ENCODE assay signal across 14 mouse cellular contexts in the genomic region with DNA sequence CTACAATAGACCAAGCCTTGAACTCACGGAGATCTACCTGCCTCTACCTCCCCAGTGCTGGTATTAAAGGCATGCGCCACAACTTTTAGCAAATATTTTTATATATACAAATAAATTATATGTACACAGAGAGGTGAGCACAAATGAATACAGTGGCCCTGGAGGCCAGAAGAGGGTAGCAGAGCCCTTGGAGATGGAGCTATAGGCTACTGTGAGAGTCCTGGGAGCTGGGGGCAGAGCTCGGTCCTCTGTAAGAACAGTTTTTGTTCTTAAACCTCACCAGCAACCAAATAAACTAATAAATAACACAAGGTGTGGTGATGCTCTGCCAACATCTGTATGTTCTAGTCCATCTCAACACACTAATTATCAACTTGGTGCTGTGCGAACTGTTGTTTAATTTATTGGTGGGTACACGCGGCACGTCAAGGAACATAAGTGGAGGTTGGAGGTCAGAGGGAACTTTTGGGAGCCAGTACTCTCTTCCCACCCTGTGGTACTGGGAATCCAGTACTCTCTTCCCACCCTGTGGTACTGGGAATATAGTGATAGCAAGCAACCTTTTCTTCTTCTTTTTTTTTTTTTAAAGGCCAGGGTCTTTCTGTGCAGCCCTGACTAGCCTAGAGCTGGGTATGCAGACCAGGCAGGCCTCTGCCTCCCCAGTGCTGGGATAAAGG. TPM values are rescaled to one million over a fixed set of nuclear protein-coding genes. Genes with fewer than 3 reads are reported as not detected.
DNase-seq lines count a peak whose midpoint lies in the region; ATAC-seq and TF ChIP-seq lines count a peak whose summit lies in the region.
"Had no signal": no experiment of that assay in that cellular context is flagged by ENCODE, and none has a peak within 500 bp of the region (broad histone marks: within the 10 kb centered on the region; RNA-seq: fewer than 3 reads in every experiment).

No protein-coding gene starts in this region.

- H3K4me2 ChIP-seq in kidney, embryonic 15.5 days = no peak overlapping the region
- no peak overlapping the region for H3K4me2 ChIP-seq in kidney, embryonic 14.5 days (replicated peaks; ENCODE audit: low read depth, low read length)
- H3K4me2 ChIP-seq in stomach, postnatal 0 days (replicated peaks; ENCODE audit: low read depth) = no peak overlapping the region
- H3K4me2 ChIP-seq: hindbrain, embryonic 14.5 days; limb, embryonic 12.5 days; midbrain, embryonic 12.5 days had no signal

- no peaks in the 10 kb centered on the region for H3K36me3 ChIP-seq in kidney, embryonic 15.5 days
- no peaks in the 10 kb centered on the region for H3K36me3 ChIP-seq in kidney, embryonic 14.5 days (ENCODE audit: control insufficient read depth, insufficient read depth, low read length)
- H3K36me3 ChIP-seq in MEL (ENCODE audit: control insufficient read depth in 1 of 2, insufficient read depth in 2 of 2, low read length in 2 of 2) = peaks cover 0 to 8% of the 10 kb centered on the region in 2 experiments; a peak in 2 of 4 replicates
- no peaks in the 10 kb centered on the region for H3K36me3 ChIP-seq in stomach, postnatal 0 days (ENCODE audit: control insufficient read depth, insufficient read depth, low read length)
- H3K36me3 ChIP-seq: limb, embryonic 12.5 days; midbrain, embryonic 12.5 days had no signal

- H3K4me1 ChIP-seq in kidney, embryonic 15.5 days = peaks cover 39% of the 10 kb centered on the region
- peaks cover 8% of the 10 kb centered on the region; the same call in 1 of the 2 replicates for H3K4me1 ChIP-seq in kidney, embryonic 14.5 days (ENCODE audit: control insufficient read depth, insufficient read depth, low read length)
- peaks cover 4 to 12% of the 10 kb centered on the region in 2 experiments for H3K4me1 ChIP-seq in MEL (ENCODE audit: control insufficient read depth in 1 of 2, insufficient read depth in 2 of 2, low read length in 2 of 2)
- H3K4me1 ChIP-seq in stomach, postnatal 0 days (replicated peaks; ENCODE audit: control insufficient read depth, insufficient read depth) = peaks cover 5% of the 10 kb centered on the region; the same call in 1 of the 2 replicates

- H3K4me3 ChIP-seq in kidney, embryonic 15.5 days (replicated peaks) = no peak overlapping the region
- H3K4me3 ChIP-seq in kidney, embryonic 14.5 days (ENCODE audit: low read length) = no peak overlapping the region
- H3K4me3 ChIP-seq in MEL (ENCODE audit: control insufficient read depth in 1 of 2, insufficient read depth in 1 of 2, low read depth in 2 of 2, low read length in 2 of 2) = no peak overlapping the region
- H3K4me3 ChIP-seq in stomach, postnatal 0 days (ENCODE audit: low read depth, low read length) = no peak overlapping the region
- H3K4me3 ChIP-seq: limb, embryonic 12.5 days; midbrain, embryonic 12.5 days had no signal

- no peak overlapping the region for H3K9ac ChIP-seq in kidney, embryonic 15.5 days
- no peak overlapping the region for H3K9ac ChIP-seq in kidney, embryonic 14.5 days (ENCODE audit: low read depth, low read length)
- H3K9ac ChIP-seq in MEL (ENCODE audit: control insufficient read depth, low read depth, low read length, poor library complexity, severe bottlenecking) = no peak overlapping the region
- H3K9ac ChIP-seq in stomach, postnatal 0 days (ENCODE audit: low read length) = no peak overlapping the region
- H3K9ac ChIP-seq: hindbrain, embryonic 14.5 days; limb, embryonic 12.5 days; midbrain, embryonic 12.5 days had no signal

- DNase-seq in retina, embryonic 14.5 days (ENCODE audit: low spot score) = peak; percentile 60
- DNase-seq in retina, postnatal 1 day = no peak
- peak; percentile 75 for DNase-seq in MEL (ENCODE audit: low read depth, low spot score)
- DNase-seq in stomach, postnatal 0 days (ENCODE audit: low spot score) = no peak
- DNase-seq in layer of hippocampus, adult 9-10 months (ENCODE audit: low spot score) = no peak
- DNase-seq: right cerebral cortex, postnatal 4 days had no signal

- peak overlapping the region; percentile 5; the same call in 1 of the 2 replicates for H3K27ac ChIP-seq in kidney, embryonic 15.5 days
- H3K27ac ChIP-seq in kidney, embryonic 14.5 days (ENCODE audit: low read depth, low read length) = no peak overlapping the region
- H3K27ac ChIP-seq in MEL (ENCODE audit: control insufficient read depth, low read depth, low read length) = no peak overlapping the region
- H3K27ac ChIP-seq in stomach, postnatal 0 days (replicated peaks) = no peak overlapping the region; the same call in 1 of the 2 replicates
- H3K27ac ChIP-seq: hindbrain, embryonic 14.5 days; midbrain, embryonic 12.5 days had no signal

- no peak for TF ChIP-seq EP300 in MEL (IDR thresholded peaks at IDR 0.05; ENCODE audit: low read depth in 1 of 2, low read length in 2 of 2)
- no peak for TF ChIP-seq EP300 in stomach, postnatal 0 days (optimal IDR thresholded peaks at IDR 0.05)

- TF ChIP-seq RAD21 in MEL (IDR thresholded peaks at IDR 0.05; ENCODE audit: low read depth, low read length) = peak; percentile 72

- peak; percentile 41 to 68 (median 57) for TF ChIP-seq CTCF in MEL (IDR thresholded peaks at IDR 0.05 in 2 of 3, conservative IDR thresholded peaks at IDR 0.05 in 1 of 3; ENCODE audit: control insufficient read depth in 1 of 3, insufficient read depth in 1 of 3, low read depth in 2 of 3, low read length in 3 of 3, poor library complexity in 1 of 3, severe bottlenecking in 1 of 3)
- TF ChIP-seq CTCF in stomach, postnatal 0 days (IDR thresholded peaks at IDR 0.05; ENCODE audit: low read depth) = peak; percentile 39

- peaks cover 1% of the 10 kb centered on the region; the same call in 1 of the 2 replicates for H3K79me2 ChIP-seq in MEL (ENCODE audit: control insufficient read depth, insufficient read depth, low read length, poor library complexity)

- WGBS in kidney, embryonic 15.5 days = 91% methylated on average over 7 of the region's 7 CpGs
- 89% methylated on average over 7 of the region's 7 CpGs for WGBS in kidney, embryonic 14.5 days
- 90% methylated on average over 7 of the region's 7 CpGs for WGBS in stomach, postnatal 0 days

- no peak for TF ChIP-seq POLR2A in MEL (IDR thresholded peaks at IDR 0.05; ENCODE audit: control insufficient read depth in 1 of 2, insufficient read depth in 1 of 2, low read depth in 1 of 2, low read length in 2 of 2, poor library complexity in 1 of 2)

- ATAC-seq in kidney, embryonic 15.5 days (replicated peaks; ENCODE audit: low FRiP score) = no peak
- ATAC-seq in kidney, embryonic 14.5 days (ENCODE audit: low FRiP score, low TSS enrichment) = no peak
- no peak for ATAC-seq in stomach, postnatal 0 days (ENCODE audit: low FRiP score, low TSS enrichment)
- ATAC-seq: activated CD4-positive, CD25-positive, alpha-beta regulatory T cell, adult 4 months had no signal

- no peaks in the 10 kb centered on the region for H3K27me3 ChIP-seq in kidney, embryonic 15.5 days
- no peaks in the 10 kb centered on the region; the same call in 1 of the 2 replicates for H3K27me3 ChIP-seq in kidney, embryonic 14.5 days (ENCODE audit: control insufficient read depth, insufficient read depth, low read length)
- H3K27me3 ChIP-seq in MEL (ENCODE audit: control insufficient read depth in 1 of 2, insufficient read depth in 2 of 2, low read length in 2 of 2) = no peaks in the 10 kb centered on the region
- H3K27me3 ChIP-seq in stomach, postnatal 0 days (ENCODE audit: control insufficient read depth, insufficient read depth, low read length) = no peaks in the 10 kb centered on the region
- H3K27me3 ChIP-seq: limb, embryonic 12.5 days had no signal

- no peaks in the 10 kb centered on the region for H3K9me3 ChIP-seq in kidney, embryonic 15.5 days (replicated peaks)
- H3K9me3 ChIP-seq in kidney, embryonic 14.5 days (ENCODE audit: control insufficient read depth, low read length) = no peaks in the 10 kb centered on the region
- H3K9me3 ChIP-seq in MEL (replicated peaks; ENCODE audit: insufficient read depth, low read length) = no peaks in the 10 kb centered on the region
- H3K9me3 ChIP-seq in stomach, postnatal 0 days (ENCODE audit: control insufficient read depth, low read length) = no peaks in the 10 kb centered on the region
- H3K9me3 ChIP-seq: limb, embryonic 12.5 days; midbrain, embryonic 12.5 days had no signal

RNA-seq across cellular contexts. Expression of gene Nanos3, which starts 5.3 kb away (rescaled TPM):
- 3.6 and 4.7 TPM in 2 replicates for polyA plus RNA-seq in kidney, embryonic 15.5 days (2015; fragmentation: Nextera tagmentation; extraction: Ambion mirVana)
- polyA plus RNA-seq in kidney, embryonic 14.5 days (2014; fragmentation: Nextera tagmentation; extraction: Ambion mirVana) = 4.3 and 5.5 TPM in 2 replicates
- total RNA-seq in MEL (2012; rRNA removed) = 0.56 and 2.0 TPM in 2 replicates
- 1 to 10 TPM in 1 of 2 experiments, not detected in 1; 1.7 TPM for polyA plus RNA-seq in MEL (2012; ENCODE audit: insufficient read depth in 1 of 2, insufficient read length in 2 of 2, low read depth in 1 of 2, low replicate concordance in 2 of 2, missing spikeins in 1 of 2)
- 2.0 and 4.4 TPM in 2 replicates for polyA plus RNA-seq in stomach, postnatal 0 days (2015; fragmentation: Nextera tagmentation; extraction: Ambion mirVana)
- total RNA-seq: common myeloid progenitor, adult 5-6 weeks; neutrophil, adult 5-6 weeks had no signal

RNA-seq across cellular contexts. Expression of gene 4930432K21Rik, which starts 42.5 kb away (rescaled TPM):
- 1.7 and 2.0 TPM in 2 replicates for polyA plus RNA-seq in kidney, embryonic 15.5 days (2015; fragmentation: Nextera tagmentation; extraction: Ambion mirVana)
- 0.87 and 1.2 TPM in 2 replicates for polyA plus RNA-seq in kidney, embryonic 14.5 days (2014; fragmentation: Nextera tagmentation; extraction: Ambion mirVana)
- total RNA-seq in MEL (2012; rRNA removed) = 1.3 and 2.2 TPM in 2 replicates
- polyA plus RNA-seq in MEL (2012; ENCODE audit: insufficient read depth in 1 of 2, insufficient read length in 2 of 2, low read depth in 1 of 2, low replicate concordance in 2 of 2, missing spikeins in 1 of 2) = 1 to 10 TPM in 1 of 2 experiments, not detected in 1; 3.0 TPM
- polyA plus RNA-seq in stomach, postnatal 0 days (2015; fragmentation: Nextera tagmentation; extraction: Ambion mirVana) = 0.28 and 0.40 TPM in 2 replicates

RNA-seq across cellular contexts. Expression of gene Cc2d1a, which starts 42.6 kb away (rescaled TPM):
- 22.0 and 28.7 TPM in 2 replicates for polyA plus RNA-seq in kidney, embryonic 15.5 days (2015; fragmentation: Nextera tagmentation; extraction: Ambion mirVana)
- 11.7 and 17.7 TPM in 2 replicates for polyA plus RNA-seq in kidney, embryonic 14.5 days (2014; fragmentation: Nextera tagmentation; extraction: Ambion mirVana)
- 7.3 and 9.1 TPM in 2 replicates for total RNA-seq in MEL (2012; rRNA removed)
- polyA plus RNA-seq in MEL (2012; ENCODE audit: insufficient read depth in 1 of 2, insufficient read length in 2 of 2, low read depth in 1 of 2, low replicate concordance in 2 of 2, missing spikeins in 1 of 2) = 10 to 100 TPM in 1 of 2 experiments, not detected in 1; 18.7 TPM
- 15.8 and 17.5 TPM in 2 replicates for polyA plus RNA-seq in stomach, postnatal 0 days (2015; fragmentation: Nextera tagmentation; extraction: Ambion mirVana)

RNA-seq across cellular contexts. Expression of gene Zswim4, which starts 46.5 kb away (rescaled TPM):
- polyA plus RNA-seq in kidney, embryonic 15.5 days (2015; fragmentation: Nextera tagmentation; extraction: Ambion mirVana) = 16.6 and 17.3 TPM in 2 replicates
- polyA plus RNA-seq in kidney, embryonic 14.5 days (2014; fragmentation: Nextera tagmentation; extraction: Ambion mirVana) = 10.2 and 15.7 TPM in 2 replicates
- 3.6 and 4.4 TPM in 2 replicates for total RNA-seq in MEL (2012; rRNA removed)
- 1 to 10 TPM in 1 of 2 experiments, not detected in 1; 7.4 TPM for polyA plus RNA-seq in MEL (2012; ENCODE audit: insufficient read depth in 1 of 2, insufficient read length in 2 of 2, low read depth in 1 of 2, low replicate concordance in 2 of 2, missing spikeins in 1 of 2)
- 8.0 and 9.7 TPM in 2 replicates for polyA plus RNA-seq in stomach, postnatal 0 days (2015; fragmentation: Nextera tagmentation; extraction: Ambion mirVana)

RNA-seq across cellular contexts. Expression of gene D8Ertd738e, which starts 59.2 kb away (rescaled TPM):
- 336 and 355 TPM in 2 replicates for polyA plus RNA-seq in kidney, embryonic 15.5 days (2015; fragmentation: Nextera tagmentation; extraction: Ambion mirVana)
- 388 TPM in 2 replicates for polyA plus RNA-seq in kidney, embryonic 14.5 days (2014; fragmentation: Nextera tagmentation; extraction: Ambion mirVana)
- 159 and 164 TPM in 2 replicates for total RNA-seq in MEL (2012; rRNA removed)
- 100 to 1,000 TPM in 1 of 2 experiments, not detected in 1; 149 TPM for polyA plus RNA-seq in MEL (2012; ENCODE audit: insufficient read depth in 1 of 2, insufficient read length in 2 of 2, low read depth in 1 of 2, low replicate concordance in 2 of 2, missing spikeins in 1 of 2)
- polyA plus RNA-seq in stomach, postnatal 0 days (2015; fragmentation: Nextera tagmentation; extraction: Ambion mirVana) = 299 and 309 TPM in 2 replicates

Comparison
In these comparisons a context has a peak if more than half of its experiments do, and no peak if none do; other contexts are left out.
1. DNase-seq: peak in retina, embryonic 14.5 days (single experiment) and MEL (single experiment); none in retina, postnatal 1 day (single experiment), stomach, postnatal 0 days (single experiment) and layer of hippocampus, adult 9-10 months (single experiment).